Mouse (Mus musculus): ENCODE results near the gene Ror1.

The Ror1 gene

GRCm38 (mm10) chr4:100324719-100325515, 229.3 kb downstream of the Ror1 start:
- peak in 1 of 2 experiments; percentile 15 for DNase-seq

- DNase-seq = no peak
Observed at GRCm38 (mm10) chr4:100328361-100328970, 232.9 kb downstream of the Ror1 start.

- DNase-seq = no peak
Observed at GRCm38 (mm10) chr4:100335168-100335567, 239.6 kb downstream of the Ror1 start.

- no peak for DNase-seq
Observed at GRCm38 (mm10) chr4:100347791-100348190, 252.2 kb downstream of the Ror1 start.

- DNase-seq = no peak
Observed at GRCm38 (mm10) chr4:100350106-100350795, 254.7 kb downstream of the Ror1 start.

GRCm38 (mm10) chr4:100351797-100352290, 256.3 kb downstream of the Ror1 start:
- DNase-seq = no peak

GRCm38 (mm10) chr4:100355566-100355965, 260.0 kb downstream of the Ror1 start:
- DNase-seq = peak in 1 of 2 experiments; percentile 21

- DNase-seq = no peak
Observed at GRCm38 (mm10) chr4:100357881-100358589, 262.4 kb downstream of the Ror1 start.

- DNase-seq = no peak
Observed at GRCm38 (mm10) chr4:100363666-100364065, 268.1 kb downstream of the Ror1 start.

- DNase-seq = no peak
Observed at GRCm38 (mm10) chr4:100368691-100369090, 273.1 kb downstream of the Ror1 start.

- no peak for DNase-seq
Observed at GRCm38 (mm10) chr4:100369541-100370174, 274.1 kb downstream of the Ror1 start.

- DNase-seq = peak; percentile 58 to 63
Observed at GRCm38 (mm10) chr4:100372806-100373205, 277.2 kb downstream of the Ror1 start.

- DNase-seq = no peak
Observed at GRCm38 (mm10) chr4:100373780-100374179, 278.2 kb downstream of the Ror1 start.

- no peak for DNase-seq
Observed at GRCm38 (mm10) chr4:100375286-100375685, 279.7 kb downstream of the Ror1 start.

GRCm38 (mm10) chr4:100376163-100376562, 280.6 kb downstream of the Ror1 start:
- DNase-seq = no peak

GRCm38 (mm10) chr4:100377231-100377630, 281.6 kb downstream of the Ror1 start:
- DNase-seq = no peak

GRCm38 (mm10) chr4:100377996-100378395, 282.4 kb downstream of the Ror1 start:
- DNase-seq = peak; percentile 56 to 68

- DNase-seq = no peak
Observed at GRCm38 (mm10) chr4:100381760-100382159, 286.2 kb downstream of the Ror1 start.

GRCm38 (mm10) chr4:100386272-100386988, 290.8 kb downstream of the Ror1 start:
- peak; percentile 50 to 52 for DNase-seq

- DNase-seq = peak in 1 of 2 experiments; percentile 64
Observed at GRCm38 (mm10) chr4:100390436-100390835, 294.8 kb downstream of the Ror1 start.

- DNase-seq = no peak
Observed at GRCm38 (mm10) chr4:100391021-100391420, 295.4 kb downstream of the Ror1 start.

All from cerebellum, postnatal 25 days (tissue).